Mouse (Mus musculus) cortical plate, adult 2 months (tissue): ENCODE measurements around the gene Gramd1a.

Source experiments
- CTCF ChIP-seq: fragments of 200-500 bp; IDR thresholded peaks from 2 replicates; pipeline ENCODE4 v1.5.1; 2011; ENCODE audit warnings: mild to moderate bottlenecking, control low read depth, low read length; ENCODE audit not compliant: insufficient read depth; ENCODE audit errors: extremely low read depth
- POLR2A ChIP-seq: fragments of 200-500 bp; IDR thresholded peaks from 2 replicates; pipeline ENCODE4 v1.6.1; 2011; ENCODE audit warnings: mild to moderate bottlenecking, low read length, control low read depth; ENCODE audit not compliant: insufficient read depth; ENCODE audit errors: extremely low read depth

DNA sequence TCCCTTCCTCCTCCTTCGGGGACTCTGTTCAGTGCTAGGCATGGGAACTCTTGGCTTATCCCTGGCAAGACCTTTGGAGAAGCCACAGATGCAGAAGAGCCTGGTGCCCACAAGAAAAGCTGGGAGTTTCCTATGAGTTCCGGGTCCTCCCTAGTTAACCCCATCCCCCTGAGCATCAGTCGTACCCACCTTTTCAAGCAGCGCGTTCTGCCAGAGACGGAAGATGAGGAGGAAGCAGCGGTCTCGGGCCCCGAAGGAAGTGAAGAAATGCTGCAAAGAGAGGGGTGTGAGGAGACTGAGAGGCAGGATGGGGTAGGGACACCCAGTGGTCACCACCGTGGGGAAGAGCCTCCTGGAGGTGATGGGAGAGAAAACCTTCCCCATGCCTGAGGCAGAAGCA is 14.8 kb downstream of the Gramd1a start:
- no peak for TF ChIP-seq POLR2A
- TF ChIP-seq CTCF: no peak
